Mouse (Mus musculus): ENCODE data around the gene Pds5a. TPM values are rescaled to one million over a fixed set of nuclear protein-coding genes. Genes with fewer than 3 reads are reported as not detected.
"Not testable (repeated sequence)": the region's sequence is repeated elsewhere in the genome, so short reads cannot be mapped to it uniquely, and the experiment has no call there.

The Pds5a gene
- 46.3 and 53.9 TPM in 2 replicates for polyA plus RNA-seq (2015; fragmentation: Nextera tagmentation; extraction: Ambion mirVana)

DNA sequence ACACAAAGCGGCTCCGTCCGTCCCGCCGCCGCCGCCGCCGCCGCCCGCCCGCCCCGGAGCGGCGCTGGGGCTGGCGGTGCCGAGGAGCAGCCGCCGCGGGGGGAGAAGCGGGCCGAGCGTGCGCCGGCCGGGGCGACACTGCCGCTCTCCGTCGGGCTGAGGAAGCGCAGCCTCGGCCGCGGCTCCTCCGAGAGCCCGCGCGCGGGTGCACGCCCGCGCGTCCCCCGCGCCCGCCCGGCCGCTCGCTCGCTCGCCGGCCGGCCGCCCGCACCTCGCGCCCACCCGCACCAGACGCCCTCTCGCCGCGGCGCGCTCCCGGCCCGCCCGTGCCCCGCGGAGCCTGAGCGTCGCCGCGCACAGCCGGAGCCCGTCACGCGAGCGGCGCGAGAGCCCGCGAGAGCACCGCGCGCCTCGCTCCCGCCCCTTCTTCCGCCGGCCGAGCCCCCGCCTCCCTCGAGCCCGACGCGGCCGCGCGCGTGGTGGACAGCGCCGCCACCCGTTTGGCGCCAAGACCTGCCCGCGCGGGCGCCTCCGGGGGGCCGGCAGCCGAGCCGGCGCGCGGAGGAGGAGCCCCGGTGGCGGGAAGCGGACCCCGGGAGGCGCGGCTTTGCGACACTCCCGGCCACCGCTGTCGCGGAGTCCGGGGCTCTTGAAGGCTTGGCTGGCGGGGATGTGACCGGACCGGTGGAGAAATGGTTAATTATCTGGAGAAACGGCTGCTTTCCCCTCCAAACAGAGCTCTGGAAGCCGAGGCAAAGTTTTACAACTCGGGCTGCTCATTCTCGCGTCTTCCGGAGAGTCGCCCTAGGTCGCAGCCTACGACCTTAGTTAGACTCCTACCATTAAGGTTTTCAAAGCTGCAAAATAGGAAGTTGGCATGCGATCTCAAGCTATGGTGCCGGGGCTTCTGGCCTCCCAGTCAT lies at the start of gene Pds5a:
TSS of gene Pds5a (minus strand) at position 438 of the 923 bp plus-strand sequence.
- no peaks in the 10 kb centered on the region for H3K9me3 ChIP-seq
- H3K27ac ChIP-seq (replicated peaks) = peak within 1 kb of the TSS; percentile 96
- under 1% methylated on average over 76 of the region's 140 CpGs for WGBS
- no peaks in the 10 kb centered on the region for H3K36me3 ChIP-seq
- H3K4me1 ChIP-seq (replicated peaks) = peaks cover 32% of the 10 kb centered on the region
- ATAC-seq (ENCODE audit: low read depth) = peak; percentile 94
- peak within 1 kb of the TSS; percentile 98 for H3K4me3 ChIP-seq
- peak within 1 kb of the TSS; percentile 96 for H3K9ac ChIP-seq
- H3K27me3 ChIP-seq = no peaks in the 10 kb centered on the region
- H3K4me2 ChIP-seq = peak within 1 kb of the TSS; percentile 61

DNA sequence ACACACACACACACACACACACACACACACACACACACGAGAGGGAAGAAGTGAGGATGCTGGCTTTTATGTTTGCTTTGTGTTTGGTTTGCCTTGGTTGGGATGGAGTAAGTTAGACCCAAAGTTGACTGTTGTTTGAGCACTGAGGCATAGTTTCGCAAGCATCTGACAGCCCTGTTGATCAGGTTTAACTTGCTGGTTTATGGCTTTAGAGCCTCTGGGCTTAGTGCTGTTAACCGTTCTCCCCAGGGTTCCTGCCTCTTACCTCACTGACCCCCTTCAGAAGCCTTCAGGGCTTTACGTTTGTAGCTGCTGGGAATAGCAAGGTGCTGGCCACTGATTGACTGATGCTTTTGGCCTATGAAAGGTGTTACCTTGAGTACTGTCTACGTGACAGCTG lies 48.8 kb upstream of the Pds5a start:
- Histone ChIP-seq H3K9ac (no peak overlapping the region), H3K4me2 (no peak overlapping the region), H3K9me3 (no peaks in the 10 kb centered on the region), H3K4me1 (replicated peaks) (no peaks in the 10 kb centered on the region), H3K36me3 (no peaks in the 10 kb centered on the region), H3K27me3 (no peaks in the 10 kb centered on the region), H3K4me3 (no peak overlapping the region), H3K27ac (replicated peaks) (no peak overlapping the region)
- 63% methylated on average over 5 of the region's 5 CpGs for WGBS
- no peak for ATAC-seq (ENCODE audit: low read depth)

GRCm38 (mm10) chr5:65739366-65739765 lies 41.3 kb upstream of the Pds5a start:
- no peak overlapping the region for H3K4me2 ChIP-seq
- no peak overlapping the region for H3K9ac ChIP-seq
- no peak overlapping the region for H3K27ac ChIP-seq (replicated peaks)
- ATAC-seq (ENCODE audit: low read depth) = no peak
- H3K4me3 ChIP-seq = no peak overlapping the region
- H3K27me3 ChIP-seq = no peaks in the 10 kb centered on the region
- no peaks in the 10 kb centered on the region for H3K4me1 ChIP-seq (replicated peaks)
- 95% methylated on average over 3 of the region's 3 CpGs for WGBS
- H3K9me3 ChIP-seq = no peaks in the 10 kb centered on the region
- no peaks in the 10 kb centered on the region for H3K36me3 ChIP-seq

GRCm38 (mm10) chr5:65735601-65736000 lies 37.5 kb upstream of the Pds5a start:
- H3K9me3 ChIP-seq = no peaks in the 10 kb centered on the region
- no peak overlapping the region for H3K9ac ChIP-seq
- H3K27ac ChIP-seq (replicated peaks) = no peak overlapping the region
- no peak overlapping the region for H3K4me2 ChIP-seq
- no peak for ATAC-seq (ENCODE audit: low read depth)
- 94% methylated on average over 2 of the region's 2 CpGs for WGBS
- no peaks in the 10 kb centered on the region for H3K36me3 ChIP-seq
- H3K4me1 ChIP-seq (replicated peaks) = no peaks in the 10 kb centered on the region
- H3K4me3 ChIP-seq = no peak overlapping the region
- no peaks in the 10 kb centered on the region for H3K27me3 ChIP-seq

GRCm38 (mm10) chr5:65731173-65732007 lies 33.3 kb upstream of the Pds5a start:
- no peaks in the 10 kb centered on the region for H3K9me3 ChIP-seq
- H3K27ac ChIP-seq (replicated peaks) = no peak overlapping the region
- no peak overlapping the region for H3K4me2 ChIP-seq
- no peak overlapping the region for H3K4me3 ChIP-seq
- no peak for ATAC-seq (ENCODE audit: low read depth)
- H3K4me1 ChIP-seq (replicated peaks) = no peaks in the 10 kb centered on the region
- WGBS = 76% methylated on average over 9 of the region's 9 CpGs
- H3K9ac ChIP-seq = no peak overlapping the region
- H3K36me3 ChIP-seq = no peaks in the 10 kb centered on the region
- no peaks in the 10 kb centered on the region for H3K27me3 ChIP-seq

DNA sequence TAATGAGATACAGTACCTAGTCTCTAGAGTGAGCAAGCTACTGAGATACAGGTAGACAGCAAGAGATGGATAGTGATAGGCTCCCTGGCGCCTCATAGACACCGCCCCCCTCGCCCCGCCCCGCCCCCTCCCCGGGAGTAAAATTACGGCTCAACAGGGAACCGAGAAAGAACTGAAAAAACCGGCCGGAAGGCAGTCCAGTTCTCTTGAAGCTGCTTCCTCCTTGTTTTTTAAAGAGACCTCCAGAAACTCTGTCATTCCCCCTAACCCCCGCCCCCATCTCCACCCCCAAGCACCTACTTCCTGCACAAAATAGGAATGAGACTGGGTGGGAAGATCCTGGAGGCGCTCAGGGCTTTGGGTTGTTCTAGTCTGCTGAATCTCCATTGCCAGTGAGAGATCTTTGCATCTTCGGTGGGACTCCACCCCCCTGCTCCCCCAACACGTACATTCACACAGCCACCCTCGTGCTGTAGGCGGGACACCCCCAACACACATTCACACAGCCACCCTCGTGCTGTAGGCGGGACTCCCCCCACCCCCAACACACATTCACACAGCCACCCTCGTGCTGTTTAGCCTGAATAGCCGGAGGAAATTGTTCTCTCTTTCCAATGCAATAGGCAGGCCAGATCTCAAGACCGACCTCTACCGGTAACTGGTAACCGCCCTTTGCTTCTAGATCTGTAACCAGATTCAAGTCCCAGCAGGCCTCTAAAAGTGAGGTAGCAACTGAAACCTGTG lies 26.4 kb upstream of the Pds5a start:
- Histone ChIP-seq H3K9ac (peak overlapping the region; percentile 71), H3K4me2 (peak overlapping the region; percentile 61), H3K27me3 (no peaks in the 10 kb centered on the region), H3K27ac (replicated peaks) (peak overlapping the region; percentile 88), H3K4me3 (peak overlapping the region; percentile 39), H3K4me1 (replicated peaks) (peaks cover 14% of the 10 kb centered on the region; the same call in 1 of the 2 replicates), H3K36me3 (no peaks in the 10 kb centered on the region), H3K9me3 (no peaks in the 10 kb centered on the region)
- peak; percentile 90 for ATAC-seq (ENCODE audit: low read depth)
- 1% methylated on average over 23 of the region's 23 CpGs for WGBS

DNA sequence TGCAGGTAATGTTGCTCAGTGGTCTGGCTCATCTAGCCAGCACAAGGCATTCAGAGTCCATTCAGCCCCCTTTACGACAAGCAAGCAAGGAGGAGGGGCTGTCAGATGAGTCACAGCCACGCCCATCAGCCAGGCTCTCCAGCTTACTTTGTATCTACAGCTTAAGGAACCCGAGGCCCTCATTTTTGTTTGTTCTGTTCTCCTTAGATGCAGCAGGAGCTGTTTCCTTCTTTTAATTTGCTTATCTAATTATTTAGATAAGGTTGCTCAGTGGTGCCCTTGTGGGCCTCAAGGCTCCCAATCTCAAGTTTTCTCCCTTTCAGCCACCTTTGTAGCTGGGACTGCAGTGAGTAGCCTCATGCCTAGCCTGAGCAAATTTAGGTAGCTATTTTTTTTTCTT lies 20.3 kb upstream of the Pds5a start:
- no peak overlapping the region for H3K27ac ChIP-seq (replicated peaks)
- H3K36me3 ChIP-seq = no peaks in the 10 kb centered on the region
- H3K9ac ChIP-seq = no peak overlapping the region
- no peak overlapping the region for H3K4me2 ChIP-seq
- ATAC-seq (ENCODE audit: low read depth) = no peak
- no peaks in the 10 kb centered on the region for H3K4me1 ChIP-seq (replicated peaks)
- no peaks in the 10 kb centered on the region for H3K9me3 ChIP-seq
- H3K4me3 ChIP-seq = no peak overlapping the region
- WGBS = 19% methylated on average over 3 of the region's 3 CpGs
- H3K27me3 ChIP-seq = no peaks in the 10 kb centered on the region

DNA sequence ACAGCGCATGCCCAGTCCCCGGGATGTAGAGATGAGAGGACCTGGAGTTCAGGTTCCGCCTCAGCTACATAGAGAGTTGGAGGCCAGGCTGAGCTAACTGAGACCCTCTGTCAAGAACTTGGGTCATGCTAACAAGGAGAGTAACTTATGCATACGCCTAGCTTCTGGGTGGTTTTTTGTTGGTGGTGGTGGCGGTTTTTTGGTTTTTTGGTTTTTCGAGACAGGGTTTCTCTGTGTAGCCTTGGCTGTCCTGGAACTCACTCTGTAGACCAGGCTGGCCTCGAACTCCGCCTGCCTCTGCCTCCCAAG lies 19.8 kb upstream of the Pds5a start:
- not testable (repeated sequence) for H3K27me3 ChIP-seq; H3K27ac ChIP-seq (replicated peaks); H3K9ac ChIP-seq; H3K36me3 ChIP-seq; H3K4me3 ChIP-seq; H3K4me1 ChIP-seq (replicated peaks); H3K4me2 ChIP-seq; H3K9me3 ChIP-seq; ATAC-seq (ENCODE audit: low read depth)
- WGBS = 90% methylated on average over 8 of the region's 8 CpGs

DNA sequence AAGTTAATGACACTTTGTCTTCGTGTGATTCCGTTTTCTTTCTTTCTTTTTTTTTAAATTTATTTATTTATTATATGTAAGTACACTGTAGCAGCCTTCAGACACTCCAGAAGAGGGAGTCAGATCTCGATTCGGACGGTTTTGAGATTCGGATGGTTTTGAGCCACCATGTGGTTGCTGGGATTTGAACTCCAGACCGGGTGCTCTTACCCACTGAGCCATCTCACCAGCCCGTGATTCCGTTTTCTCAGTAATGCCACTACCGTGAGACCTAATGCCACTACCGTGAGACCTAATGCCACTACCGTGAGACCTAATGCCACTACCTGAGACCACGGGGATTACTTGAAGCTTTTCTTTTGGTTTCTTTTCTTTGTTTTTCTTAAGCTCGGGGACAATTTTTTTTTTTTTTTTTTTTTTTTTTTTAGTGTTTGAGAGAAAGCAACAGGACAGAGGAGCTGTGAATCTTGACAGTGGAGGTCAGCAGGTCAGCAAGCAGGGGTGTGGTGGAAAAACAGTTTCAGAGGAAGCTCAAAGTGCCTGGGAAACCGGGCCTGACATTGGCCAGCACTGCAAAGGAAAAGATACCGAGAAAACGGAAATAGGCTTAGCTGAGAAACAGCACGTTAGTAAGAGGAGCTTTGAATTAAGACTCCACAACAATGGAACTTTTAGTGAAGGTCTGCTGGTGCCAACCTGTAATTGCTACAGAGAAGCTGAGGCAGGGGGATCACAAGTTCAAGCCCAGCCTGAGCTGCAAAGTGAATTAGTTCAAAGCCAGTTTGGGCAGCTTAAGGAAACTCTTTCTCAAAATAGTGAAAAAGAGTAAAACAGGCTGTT lies 19.2 kb upstream of the Pds5a start:
- Histone ChIP-seq H3K27me3 (no peaks in the 10 kb centered on the region), H3K9ac (no peak overlapping the region), H3K27ac (replicated peaks) (no peak overlapping the region), H3K9me3 (no peaks in the 10 kb centered on the region), H3K4me1 (replicated peaks) (no peaks in the 10 kb centered on the region), H3K4me2 (no peak overlapping the region), H3K4me3 (no peak overlapping the region), H3K36me3 (no peaks in the 10 kb centered on the region)
- no peak for ATAC-seq (ENCODE audit: low read depth)
- WGBS = 86% methylated on average over 18 of the region's 18 CpGs

- no peak for ATAC-seq (ENCODE audit: low read depth)
- Histone ChIP-seq H3K9ac (no peak overlapping the region), H3K36me3 (no peaks in the 10 kb centered on the region), H3K27ac (replicated peaks) (no peak overlapping the region), H3K4me2 (no peak overlapping the region), H3K9me3 (no peaks in the 10 kb centered on the region), H3K27me3 (no peaks in the 10 kb centered on the region), H3K4me1 (replicated peaks) (no peaks in the 10 kb centered on the region), H3K4me3 (no peak overlapping the region)
- 91% methylated on average over 6 of the region's 6 CpGs for whole genome bisulfite sequencing
These were observed 17.0 kb upstream of the Pds5a start for GRCm38 (mm10) chr5:65715084-65715483.

GRCm38 (mm10) chr5:65711463-65711862 lies 13.4 kb upstream of the Pds5a start:
- Histone ChIP-seq H3K9me3 (no peaks in the 10 kb centered on the region), H3K27me3 (no peaks in the 10 kb centered on the region), H3K4me2 (no peak overlapping the region), H3K4me3 (no peak overlapping the region), H3K4me1 (replicated peaks) (no peaks in the 10 kb centered on the region), H3K27ac (replicated peaks) (no peak overlapping the region), H3K9ac (no peak overlapping the region), H3K36me3 (no peaks in the 10 kb centered on the region)
- no peak for ATAC-seq (ENCODE audit: low read depth)
- 97% methylated on average over 1 of the region's 1 CpGs for WGBS
